Mouse (Mus musculus) liver, postnatal 0 days (tissue): Measurements from ENCODE around the gene Fam178b. TPM values are rescaled to one million over a fixed set of nuclear protein-coding genes. Genes with fewer than 3 reads are reported as not detected.

ENCODE experiments used
- ATAC-seq: fragments of 200-750 bp; cut with Nextera tagmentation; 2 replicates; pipeline ENCODE4 v1.8.0; 2017; ENCODE audit warnings: mild to moderate bottlenecking, moderate library complexity
- DNase-seq: peaks from one replicate; pipeline ENCODE4 v3.0.0-alpha.2; 2016
- H3K27ac ChIP-seq: fragments of 300-500 bp; sonication (generic); 2 replicates; pipeline ENCODE4 v1.5.1; 2014; ENCODE audit warnings: antibody characterized with exemption, moderate library complexity, mild to moderate bottlenecking, low read depth
- H3K27me3 ChIP-seq: fragments of 300-500 bp; sonication (generic); 2 replicates; pipeline ENCODE4 v1.6.1; 2014; ENCODE audit warnings: low read length, control low read depth, mixed read lengths; ENCODE audit not compliant: insufficient read depth
- H3K36me3 ChIP-seq: fragments of 300-500 bp; sonication (generic); replicated peaks from 2 replicates; pipeline ENCODE4 v1.6.1; 2014; ENCODE audit warnings: mild to moderate bottlenecking, control low read depth, low read length, moderate library complexity, mixed read lengths; ENCODE audit not compliant: insufficient read depth
- H3K4me1 ChIP-seq: fragments of 300-500 bp; sonication (generic); 2 replicates; pipeline ENCODE4 v1.6.1; 2014; ENCODE audit warnings: antibody characterized with exemption, mild to moderate bottlenecking, control low read depth; ENCODE audit not compliant: insufficient read depth
- H3K4me2 ChIP-seq: fragments of 300-500 bp; sonication (generic); 2 replicates; pipeline ENCODE4 v1.6.1; 2014; ENCODE audit warnings: low read depth, mild to moderate bottlenecking, low read length, moderate library complexity, mixed read lengths
- H3K4me3 ChIP-seq: fragments of 300-500 bp; sonication (generic); 2 replicates; pipeline ENCODE4 v1.5.1; 2014; ENCODE audit warnings: low read depth, low read length
- H3K9ac ChIP-seq: fragments of 300-500 bp; sonication (generic); replicated peaks from 2 replicates; pipeline ENCODE4 v1.6.1; 2014; ENCODE audit warnings: mild to moderate bottlenecking, moderate library complexity
- H3K9me3 ChIP-seq: fragments of 300-500 bp; sonication (generic); 2 replicates; pipeline ENCODE4 v1.6.1; 2016; ENCODE audit warnings: mild to moderate bottlenecking, control low read depth, low read length, mixed read lengths
- CTCF ChIP-seq: sonication (generic); IDR thresholded peaks from 2 replicates; pipeline ENCODE4 v1.5.1; 2016; ENCODE audit warnings: antibody characterized with exemption, low read depth
- EP300 ChIP-seq: IDR thresholded peaks from 2 replicates; pipeline ENCODE4 v1.6.1; 2016; ENCODE audit warnings: antibody characterized with exemption, low read depth, mild to moderate bottlenecking
- WGBS: fragments of 180-500 bp; shearing (Covaris S2); extraction: QIAGEN DNeasy Blood & Tissue Kit; methylation state at CpG from one replicate; pipeline ENCODE4 v1.1.7; 2014; ENCODE audit not compliant: insufficient replicate concordance; 5-methylcytosine and 5-hydroxymethylcytosine counted together
- polyA plus RNA-seq: library from polyadenylated mRNA; unstranded; fragments of >200 nt; fragmentation: Nextera tagmentation; extraction: Ambion mirVana; gene quantifications from 2 replicates; pipeline ENCODE4 v1.2.1, GENCODE M21; 2015

Gene Fam178b
- polyA plus RNA-seq, 1 experiment from 2014 or later, result 0.16 TPM

GRCm38 (mm10) chr1:36589486-36589885, 93.5 kb downstream of the Fam178b start:
- H3K4me1 ChIP-seq, result peaks cover 4% of the 10 kb centered on the region; the same call in 1 of the 2 replicates
- no peak for DNase-seq
- H3K9me3 ChIP-seq, result no peaks in the 10 kb centered on the region
- H3K4me3 ChIP-seq, result no peak overlapping the region
- TF ChIP-seq CTCF, result no peak
- no peak overlapping the region for H3K4me2 ChIP-seq
- no peak overlapping the region for H3K27ac ChIP-seq
- H3K9ac ChIP-seq, result no peak overlapping the region
- no peaks in the 10 kb centered on the region for H3K27me3 ChIP-seq
- WGBS, result 65% methylated on average over 6 of the region's 6 CpGs
- no peak for ATAC-seq
- no peaks in the 10 kb centered on the region for H3K36me3 ChIP-seq

GRCm38 (mm10) chr1:36588476-36589450, 94.2 kb downstream of the Fam178b start:
- Histone ChIP-seq H3K9ac (no peak overlapping the region), H3K4me1 (peaks cover 4% of the 10 kb centered on the region; the same call in 1 of the 2 replicates), H3K36me3 (no peaks in the 10 kb centered on the region), H3K4me3 (no peak overlapping the region), H3K9me3 (no peaks in the 10 kb centered on the region), H3K27me3 (no peaks in the 10 kb centered on the region), H3K27ac (no peak overlapping the region), H3K4me2 (no peak overlapping the region)
- DNase-seq (no peak), ATAC-seq (no peak)
- TF ChIP-seq EP300, result no peak
- no peak for TF ChIP-seq CTCF
- WGBS, result 63% methylated on average over 13 of the region's 13 CpGs

- no peaks in the 10 kb centered on the region for H3K27me3 ChIP-seq
- no peaks in the 10 kb centered on the region for H3K36me3 ChIP-seq
- no peak for DNase-seq
- 88% methylated on average over 6 of the region's 6 CpGs for WGBS
- no peak overlapping the region for H3K9ac ChIP-seq
- peaks cover 4% of the 10 kb centered on the region; the same call in 1 of the 2 replicates for H3K4me1 ChIP-seq
- H3K27ac ChIP-seq, result no peak overlapping the region
- no peaks in the 10 kb centered on the region for H3K9me3 ChIP-seq
- H3K4me3 ChIP-seq, result no peak overlapping the region
- TF ChIP-seq EP300 (no peak), CTCF (no peak)
- ATAC-seq, result no peak
- no peak overlapping the region for H3K4me2 ChIP-seq
These were observed 95.1 kb downstream of the Fam178b start for GRCm38 (mm10) chr1:36587860-36588259.

GRCm38 (mm10) chr1:36586288-36586687, 96.7 kb downstream of the Fam178b start:
- WGBS, result 71% methylated on average over 4 of the region's 4 CpGs
- DNase-seq, result no peak
- ATAC-seq, result no peak
- Histone ChIP-seq H3K36me3 (no peaks in the 10 kb centered on the region), H3K27me3 (no peaks in the 10 kb centered on the region), H3K27ac (no peak overlapping the region), H3K4me3 (no peak overlapping the region), H3K9ac (no peak overlapping the region), H3K9me3 (no peaks in the 10 kb centered on the region), H3K4me2 (no peak overlapping the region), H3K4me1 (peaks cover 4% of the 10 kb centered on the region; the same call in 1 of the 2 replicates)
- TF ChIP-seq CTCF, result no peak
- TF ChIP-seq EP300, result no peak

DNA sequence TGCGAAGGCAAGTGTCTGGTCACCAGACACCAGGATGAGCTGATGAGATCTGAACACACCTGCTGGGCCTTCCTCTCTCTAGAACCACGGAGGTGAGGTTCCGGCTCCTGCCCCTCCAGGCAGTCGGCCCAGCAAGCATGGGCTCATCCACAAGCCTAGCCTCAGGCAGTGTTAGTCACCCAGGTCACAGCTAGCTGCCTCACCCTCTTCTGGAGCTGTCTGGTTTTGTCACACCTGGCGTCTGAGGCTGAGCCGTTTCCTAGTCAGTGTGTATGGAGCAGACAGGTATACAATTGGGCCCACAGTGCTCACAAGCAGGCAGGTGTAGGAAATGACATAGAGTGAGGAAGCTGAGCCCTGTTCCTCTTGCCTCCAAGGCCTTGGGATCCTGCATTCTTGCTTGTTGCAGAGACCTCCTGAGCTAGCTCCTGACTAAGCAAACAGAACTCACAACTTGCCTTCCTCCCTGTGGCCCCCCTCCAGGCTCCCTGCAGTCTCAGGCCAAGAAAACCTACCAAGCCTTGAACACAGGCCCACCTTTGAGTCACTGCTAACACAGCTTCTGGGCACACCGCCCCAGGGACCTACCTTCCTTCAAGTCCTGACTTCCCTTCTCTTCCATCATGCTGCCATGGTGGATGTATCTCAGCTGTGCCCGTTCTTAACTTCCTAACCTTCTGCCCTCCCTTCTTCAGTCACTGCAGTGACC, 99.4 kb downstream of the Fam178b start:
- Histone ChIP-seq H3K4me2 (no peak overlapping the region), H3K9me3 (no peaks in the 10 kb centered on the region), H3K36me3 (no peaks in the 10 kb centered on the region), H3K27ac (no peak overlapping the region), H3K4me1 (peaks cover 13% of the 10 kb centered on the region), H3K9ac (no peak overlapping the region), H3K4me3 (no peak overlapping the region), H3K27me3 (no peaks in the 10 kb centered on the region)
- WGBS, result 73% methylated on average over 8 of the region's 8 CpGs
- DNase-seq (no peak), ATAC-seq (no peak)
- TF ChIP-seq CTCF, result no peak
- no peak for TF ChIP-seq EP300

GRCm38 (mm10) chr1:36582211-36582610, 100.8 kb downstream of the Fam178b start:
- whole genome bisulfite sequencing, result 56% methylated on average over 8 of the region's 8 CpGs
- Histone ChIP-seq H3K9ac (no peak overlapping the region), H3K9me3 (no peaks in the 10 kb centered on the region), H3K4me2 (no peak overlapping the region), H3K4me1 (peaks cover 13% of the 10 kb centered on the region), H3K4me3 (no peak overlapping the region), H3K27ac (no peak overlapping the region), H3K27me3 (0 out of 2 replicates have a peak, but pooled peaks cover 2% of the 10 kb centered on the region), H3K36me3 (no peaks in the 10 kb centered on the region)
- TF ChIP-seq EP300, result no peak
- TF ChIP-seq CTCF, result no peak
- no peak for DNase-seq
- no peak for ATAC-seq
